Mouse (Mus musculus) embryonic facial prominence, embryonic 14.5 days (tissue): ENCODE measurements at regions not wholly inside any gene's neighbourhood (a gene's known extent, or its start where the extent isn't known, plus 50 kb on each side); places are given as distances from the start of the nearest gene placed in this dataset.
A peak's percentile ranks its signal among the peaks of the same experiment; 100 is the strongest.

Experiments
- ATAC-seq: fragments of 200-750 bp; cut with Nextera tagmentation; 2 replicates; pipeline ENCODE4 v1.8.0; 2017; ENCODE audit warnings: low read depth, moderate number of reproducible peaks, moderate TSS enrichment
- DNase-seq: peaks from one replicate; pipeline ENCODE4 v3.0.0-alpha.2; 2015; ENCODE audit warnings: low spot score
- H3K27ac ChIP-seq: fragments of 300-500 bp; sonication (generic); replicated peaks from 2 replicates; pipeline ENCODE4 v1.5.1; 2014; ENCODE audit warnings: low read depth, mild to moderate bottlenecking, low read length, moderate library complexity
- H3K27me3 ChIP-seq: fragments of 300-500 bp; sonication (generic); replicated peaks from 2 replicates; pipeline ENCODE4 v1.6.1; 2014; ENCODE audit warnings: low read length; ENCODE audit not compliant: control insufficient read depth, insufficient read depth
- H3K36me3 ChIP-seq: fragments of 300-500 bp; sonication (generic); 2 replicates; pipeline ENCODE4 v1.6.1; 2014; ENCODE audit warnings: low read length, mixed read lengths; ENCODE audit not compliant: control insufficient read depth, insufficient read depth
- H3K4me1 ChIP-seq: fragments of 300-500 bp; sonication (generic); 2 replicates; pipeline ENCODE4 v1.6.1; 2014; ENCODE audit warnings: antibody characterized with exemption, low read length; ENCODE audit not compliant: control insufficient read depth, insufficient read depth
- H3K4me2 ChIP-seq: fragments of 300-500 bp; sonication (generic); 2 replicates; pipeline ENCODE4 v1.6.1; 2014; ENCODE audit warnings: low read depth, mild to moderate bottlenecking, low read length, moderate library complexity, mixed read lengths
- H3K4me3 ChIP-seq: fragments of 300-500 bp; sonication (generic); 2 replicates; pipeline ENCODE4 v1.5.1; 2014; ENCODE audit warnings: low read depth, mild to moderate bottlenecking, low read length
- H3K9ac ChIP-seq: fragments of 300-500 bp; sonication (generic); 2 replicates; pipeline ENCODE4 v1.6.1; 2014; ENCODE audit warnings: low read depth, mild to moderate bottlenecking, low read length, moderate library complexity, mixed read lengths
- H3K9me3 ChIP-seq: fragments of 300-500 bp; sonication (generic); 2 replicates; pipeline ENCODE4 v1.6.1; 2016; ENCODE audit warnings: low read length; ENCODE audit not compliant: control insufficient read depth
- WGBS: fragments of 180-500 bp; shearing (Covaris S2); extraction: QIAGEN DNeasy Blood & Tissue Kit; methylation state at CpG from one replicate; pipeline ENCODE4 v1.1.7; 2014; 5-methylcytosine and 5-hydroxymethylcytosine counted together

- no peak overlapping the region for H3K4me3 ChIP-seq
- no peak overlapping the region for H3K4me2 ChIP-seq
- no peaks in the 10 kb centered on the region for H3K4me1 ChIP-seq
- H3K27me3 ChIP-seq, result no peaks in the 10 kb centered on the region
- no peak overlapping the region for H3K27ac ChIP-seq
- no peak for DNase-seq
- no peak for ATAC-seq
- H3K9ac ChIP-seq, result no peak overlapping the region
- H3K9me3 ChIP-seq, result no peaks in the 10 kb centered on the region
- H3K36me3 ChIP-seq, result no peaks in the 10 kb centered on the region
- 75% methylated on average over 1 of the region's 1 CpGs for WGBS
Measured at GRCm38 (mm10) chr2:83396307-83396706, 247.9 kb upstream of the Zc3h15 start.

DNA sequence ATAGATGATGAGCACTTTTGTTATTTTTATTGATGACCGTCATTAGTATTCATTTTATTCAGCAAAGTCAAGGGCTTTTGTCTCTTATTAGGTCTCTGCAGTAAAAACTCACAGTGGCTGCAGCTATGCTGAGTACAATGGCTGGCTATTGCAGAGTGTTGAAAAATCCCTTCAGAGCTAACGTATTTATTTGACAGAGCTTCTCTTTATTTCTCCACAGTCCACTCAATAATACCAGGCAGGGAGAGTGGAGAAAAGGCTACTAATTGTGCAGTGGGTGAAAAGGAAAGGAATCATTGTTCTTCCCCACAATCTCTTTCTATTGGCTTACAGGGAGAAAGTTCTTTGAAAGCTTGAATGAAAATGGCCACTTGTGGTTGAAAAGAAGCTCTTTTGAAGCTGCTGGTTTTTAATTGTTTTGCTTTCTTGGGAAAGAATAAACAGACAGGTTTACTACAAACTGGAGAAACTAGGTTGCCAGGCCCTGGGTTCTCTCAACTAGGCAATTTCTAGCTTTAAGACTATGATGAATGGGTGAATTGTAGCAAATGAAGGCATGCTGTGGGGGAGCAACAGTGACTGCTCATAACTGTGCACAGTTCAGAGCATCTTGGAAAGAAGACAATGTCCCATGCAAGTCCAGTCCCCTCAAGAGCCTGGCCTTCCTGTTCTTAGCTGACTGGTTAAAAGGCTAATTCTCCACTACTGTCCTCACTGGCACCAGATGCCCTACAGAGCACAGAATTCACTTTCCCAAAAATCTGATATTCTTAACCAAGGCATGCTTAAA is 247.2 kb upstream of the Zc3h15 start:
- no peak overlapping the region for H3K9ac ChIP-seq
- no peaks in the 10 kb centered on the region for H3K36me3 ChIP-seq
- DNase-seq, result no peak
- H3K4me3 ChIP-seq, result no peak overlapping the region
- H3K4me1 ChIP-seq, result no peaks in the 10 kb centered on the region
- H3K9me3 ChIP-seq, result no peaks in the 10 kb centered on the region
- no peak for ATAC-seq
- no peaks in the 10 kb centered on the region for H3K27me3 ChIP-seq
- WGBS, result 62% methylated on average over 2 of the region's 2 CpGs
- no peak overlapping the region for H3K27ac ChIP-seq
- H3K4me2 ChIP-seq, result no peak overlapping the region

DNA sequence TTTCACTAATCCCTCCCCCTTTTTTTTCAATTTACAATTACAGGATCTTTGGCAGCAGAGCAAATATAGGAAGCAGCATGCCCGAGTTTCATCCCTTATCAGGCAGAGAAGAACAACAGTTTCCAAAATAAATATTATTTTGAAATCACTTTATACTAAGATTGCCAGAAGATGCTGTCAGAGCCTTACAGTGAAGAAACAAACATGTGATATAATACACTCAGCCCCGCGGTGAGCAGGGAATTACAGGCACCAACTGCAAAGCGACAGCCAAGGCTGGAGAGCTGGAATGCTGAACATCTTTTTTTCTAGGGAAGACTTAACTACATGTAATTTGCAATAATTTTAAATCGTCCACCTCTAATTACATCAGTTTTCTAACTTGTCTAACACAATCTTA is 201.5 kb upstream of the Zc3h15 start:
- no peaks in the 10 kb centered on the region for H3K4me1 ChIP-seq
- H3K36me3 ChIP-seq, result no peaks in the 10 kb centered on the region
- ATAC-seq (no peak), DNase-seq (peak; percentile 29)
- no peak overlapping the region for H3K4me2 ChIP-seq
- no peak overlapping the region for H3K9ac ChIP-seq
- no peaks in the 10 kb centered on the region for H3K9me3 ChIP-seq
- H3K27me3 ChIP-seq, result no peaks in the 10 kb centered on the region
- H3K27ac ChIP-seq, result no peak overlapping the region
- H3K4me3 ChIP-seq, result no peak overlapping the region
- 64% methylated on average over 5 of the region's 5 CpGs for WGBS

GRCm38 (mm10) chr2:83451378-83451777 is 192.9 kb upstream of the Zc3h15 start:
- 90% methylated on average over 4 of the region's 4 CpGs for WGBS
- no peak overlapping the region for H3K9ac ChIP-seq

More at GRCm38 (mm10) chr2:83451378-83451777, 192.9 kb upstream of the Zc3h15 start:
- Histone ChIP-seq H3K4me3 (no peak overlapping the region), H3K9me3 (no peaks in the 10 kb centered on the region), H3K4me2 (no peak overlapping the region), H3K4me1 (no peaks in the 10 kb centered on the region), H3K27me3 (no peaks in the 10 kb centered on the region), H3K36me3 (no peaks in the 10 kb centered on the region), H3K27ac (no peak overlapping the region)
- DNase-seq (no peak), ATAC-seq (no peak)
